Mouse (Mus musculus) neural tube, embryonic 11.5 days (tissue): Measurements from ENCODE around the gene Ppp6r2. TPM values are rescaled to one million over a fixed set of nuclear protein-coding genes. Genes with fewer than 3 reads are reported as not detected.
A peak's percentile ranks its signal among the peaks of the same experiment; 100 is the strongest.

Source experiments
- ATAC-seq: fragments of 200-750 bp; cut with Nextera tagmentation; 2 replicates; pipeline ENCODE4 v1.8.0; 2017; ENCODE audit warnings: moderate number of reproducible peaks, mild to moderate bottlenecking, moderate TSS enrichment, moderate library complexity; ENCODE audit not compliant: insufficient read depth, low FRiP score, low TSS enrichment
- DNase-seq: peaks from one replicate; pipeline ENCODE4 v3.0.0-alpha.2; 2015; ENCODE audit warnings: low spot score
- H3K27ac ChIP-seq: fragments of 300-500 bp; sonication (generic); 2 replicates; pipeline ENCODE4 v1.5.1; 2014; ENCODE audit warnings: low read depth, mild to moderate bottlenecking, low read length
- H3K27me3 ChIP-seq: fragments of 300-500 bp; sonication (generic); 2 replicates; pipeline ENCODE4 v1.6.1; 2014; ENCODE audit warnings: mild to moderate bottlenecking, low read length, mixed read lengths; ENCODE audit not compliant: control insufficient read depth, insufficient read depth
- H3K36me3 ChIP-seq: fragments of 300-500 bp; sonication (generic); 2 replicates; pipeline ENCODE4 v1.6.1; 2014; ENCODE audit warnings: mild to moderate bottlenecking, low read length, moderate library complexity, mixed read lengths; ENCODE audit not compliant: control insufficient read depth, insufficient read depth
- H3K4me1 ChIP-seq: fragments of 300-500 bp; sonication (generic); 2 replicates; pipeline ENCODE4 v1.6.1; 2014; ENCODE audit warnings: low read length, mixed read lengths; ENCODE audit not compliant: control insufficient read depth, insufficient read depth
- H3K4me2 ChIP-seq: fragments of 300-500 bp; sonication (generic); 2 replicates; pipeline ENCODE4 v1.6.1; 2014; ENCODE audit warnings: low read depth, mild to moderate bottlenecking, moderate library complexity
- H3K4me3 ChIP-seq: fragments of 300-500 bp; sonication (generic); 2 replicates; pipeline ENCODE4 v1.5.1; 2014; ENCODE audit warnings: low read depth, low read length
- H3K9ac ChIP-seq: fragments of 300-500 bp; sonication (generic); 2 replicates; pipeline ENCODE4 v1.6.1; 2014; ENCODE audit warnings: mild to moderate bottlenecking, low read length
- H3K9me3 ChIP-seq: fragments of 300-500 bp; sonication (generic); 2 replicates; pipeline ENCODE4 v1.6.1; 2016; ENCODE audit warnings: low read length; ENCODE audit not compliant: control insufficient read depth
- WGBS: fragments of 180-500 bp; shearing (Covaris S2); extraction: QIAGEN DNeasy Blood & Tissue Kit; methylation state at CpG from one replicate; pipeline ENCODE4 v1.1.7; 2014; 5-methylcytosine and 5-hydroxymethylcytosine counted together
- polyA plus RNA-seq: library from polyadenylated mRNA; unstranded; fragments of >200 nt; fragmentation: Nextera tagmentation; extraction: Ambion mirVana; gene quantifications from 2 replicates; pipeline ENCODE4 v1.2.1, GENCODE M21; 2014

Gene Ppp6r2
- polyA plus RNA-seq, 1 experiment from 2014 or later = 47.1 TPM

DNA sequence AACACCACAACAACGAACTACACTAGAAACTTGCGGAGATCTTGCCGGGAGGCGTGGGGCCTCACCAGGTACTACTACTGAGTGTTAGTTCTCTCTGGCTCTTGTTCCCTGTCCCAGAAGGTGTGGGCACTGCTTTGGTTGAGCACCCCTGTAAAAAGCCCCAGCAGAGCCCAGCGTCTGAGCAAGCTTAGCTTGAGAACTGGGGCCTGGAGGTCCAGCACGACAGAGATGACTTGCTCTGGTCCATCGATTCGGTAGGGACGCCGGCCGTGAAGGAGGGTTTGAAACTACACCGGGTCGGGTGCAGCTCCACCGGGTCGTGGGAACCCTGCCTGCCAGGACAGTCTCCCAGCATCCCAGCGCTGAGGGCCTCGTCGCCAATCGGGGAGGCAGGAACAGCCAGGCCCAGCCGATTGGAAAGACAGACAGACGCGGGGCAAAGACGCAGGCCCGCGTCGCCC, 31.2 kb upstream of the Ppp6r2 start:
- Histone ChIP-seq H3K27ac (peak overlapping the region; percentile 79), H3K4me2 (peak overlapping the region; percentile 95), H3K9ac (peak overlapping the region; percentile 92), H3K36me3 (0 out of 2 replicates have a peak, but pooled peaks cover 3% of the 10 kb centered on the region), H3K27me3 (no peaks in the 10 kb centered on the region), H3K9me3 (no peaks in the 10 kb centered on the region), H3K4me3 (peak overlapping the region; percentile 76), H3K4me1 (peaks cover 47% of the 10 kb centered on the region)
- DNase-seq (no peak), ATAC-seq (no peak; the same call in none of the 2 replicates)
- 1% methylated on average over 26 of the region's 26 CpGs for WGBS

DNA sequence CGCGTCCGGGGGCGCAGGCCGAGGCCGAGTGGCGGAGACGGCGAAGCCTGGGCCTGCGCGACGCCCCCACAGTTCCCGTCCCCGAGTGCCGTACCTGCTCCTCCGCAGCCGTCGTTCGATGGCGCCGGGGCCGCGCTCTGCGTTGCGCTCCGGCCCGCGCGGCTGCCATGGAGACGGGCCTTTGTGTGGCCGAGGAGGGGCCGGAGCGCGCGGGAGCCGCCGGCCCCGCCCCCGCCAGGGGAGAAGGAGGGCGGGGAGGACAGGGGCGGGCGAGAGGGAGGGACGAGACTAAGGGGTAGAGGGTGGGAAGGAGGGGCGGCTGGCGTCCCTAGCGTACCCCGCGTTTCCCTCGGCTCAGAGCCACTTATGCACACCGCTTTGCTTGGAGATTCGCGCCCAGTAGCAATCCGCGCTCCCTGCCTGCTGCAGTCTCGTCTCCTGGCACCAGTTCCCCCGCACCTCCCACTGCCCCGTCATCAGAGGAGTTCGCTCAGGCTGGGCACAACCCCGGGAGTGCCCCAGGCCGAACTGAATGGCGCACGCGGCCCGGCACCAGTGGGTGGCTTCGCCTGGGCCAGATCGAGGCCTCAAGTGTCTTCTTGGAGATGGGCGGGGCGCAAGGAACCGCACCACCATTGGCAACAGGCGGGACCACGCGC, 30.7 kb upstream of the Ppp6r2 start, which contains the start of gene Plxnb2:
Gene Plxnb2 (minus strand): TSS at position 218 of the 659 bp plus-strand sequence.
- Histone ChIP-seq H3K9me3 (no peaks in the 10 kb centered on the region), H3K9ac (peak within 1 kb of the TSS; percentile 92), H3K27me3 (no peaks in the 10 kb centered on the region), H3K4me1 (peaks cover 47% of the 10 kb centered on the region), H3K4me2 (peak within 1 kb of the TSS; percentile 95), H3K36me3 (0 out of 2 replicates have a peak, but pooled peaks cover 3% of the 10 kb centered on the region), H3K4me3 (peak within 1 kb of the TSS; percentile 76), H3K27ac (peak within 1 kb of the TSS; percentile 79)
- ATAC-seq (peak; percentile 86), DNase-seq (peak; percentile 96)
- WGBS = under 1% methylated on average over 66 of the region's 72 CpGs

DNA sequence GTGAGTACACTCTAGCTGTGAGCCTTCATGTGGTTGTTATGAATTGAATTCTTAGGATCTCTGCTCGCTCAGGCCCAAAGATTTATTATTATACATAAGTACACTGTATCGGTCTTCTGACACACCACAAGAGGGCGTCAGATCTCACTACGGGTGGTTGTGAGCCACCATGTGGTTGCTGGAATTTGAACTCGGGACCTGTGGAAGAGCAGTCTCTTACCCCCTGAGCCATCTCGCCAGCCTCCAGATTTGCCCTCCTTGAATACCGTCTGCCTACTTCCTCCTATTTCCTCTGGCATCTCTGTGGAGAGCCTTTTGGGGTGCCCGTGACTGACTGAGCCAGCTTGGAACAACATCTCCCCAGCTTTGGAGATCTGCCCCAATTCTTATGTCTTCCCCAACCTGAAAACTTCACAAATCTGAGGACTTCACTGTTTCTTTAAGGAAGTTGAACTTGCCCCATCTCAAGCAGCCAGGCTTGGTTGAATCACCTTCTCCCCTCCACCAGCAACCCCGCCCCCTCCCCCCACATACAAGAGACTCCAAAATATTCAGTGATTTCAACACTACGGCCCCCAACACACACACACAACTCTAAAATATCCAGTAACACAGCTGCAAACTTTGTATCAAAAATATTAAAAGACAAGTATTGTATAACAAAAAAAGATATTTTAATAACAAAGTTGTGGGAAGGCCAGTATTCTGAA, 29.6 kb upstream of the Ppp6r2 start:
- WGBS = 80% methylated on average over 10 of the region's 10 CpGs
- H3K36me3 ChIP-seq = 0 out of 2 replicates have a peak, but pooled peaks cover 3% of the 10 kb centered on the region
- H3K4me3 ChIP-seq = peak overlapping the region; percentile 76; the same call in 1 of the 2 replicates
- no peaks in the 10 kb centered on the region for H3K9me3 ChIP-seq
- H3K9ac ChIP-seq = no peak overlapping the region
- ATAC-seq = no peak
- peaks cover 40% of the 10 kb centered on the region for H3K4me1 ChIP-seq
- H3K27ac ChIP-seq = no peak overlapping the region
- H3K4me2 ChIP-seq = peak overlapping the region; percentile 95
- no peaks in the 10 kb centered on the region for H3K27me3 ChIP-seq
- no peak for DNase-seq

DNA sequence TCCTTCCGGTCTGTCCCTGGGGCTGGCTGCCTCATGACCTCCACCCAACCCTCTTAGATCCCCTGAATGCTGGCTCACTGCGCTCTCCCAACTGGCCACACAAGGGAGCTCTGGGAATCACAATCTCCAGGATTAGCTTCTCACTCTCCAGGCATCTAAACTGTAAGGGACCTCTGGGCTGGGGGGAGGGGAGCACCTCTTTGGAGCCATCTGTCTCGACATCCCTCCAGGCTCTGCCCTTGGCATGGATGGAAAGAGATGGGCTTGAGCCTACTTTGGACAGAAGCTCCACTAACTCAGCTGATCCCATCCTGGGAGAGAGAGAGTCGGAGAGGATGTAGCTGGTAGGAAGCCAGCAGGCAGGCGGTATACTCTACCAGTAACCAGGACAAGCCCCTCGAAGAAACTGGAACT, 29.0 kb upstream of the Ppp6r2 start:
- Histone ChIP-seq H3K9ac (no peak overlapping the region), H3K4me1 (peaks cover 34% of the 10 kb centered on the region), H3K4me3 (no peak overlapping the region), H3K27ac (no peak overlapping the region), H3K4me2 (no peak overlapping the region), H3K36me3 (0 out of 2 replicates have a peak, but pooled peaks cover 3% of the 10 kb centered on the region), H3K27me3 (no peaks in the 10 kb centered on the region), H3K9me3 (no peaks in the 10 kb centered on the region)
- 47% methylated on average over 6 of the region's 6 CpGs for WGBS
- peak; percentile 42 for DNase-seq
- ATAC-seq = no peak

DNA sequence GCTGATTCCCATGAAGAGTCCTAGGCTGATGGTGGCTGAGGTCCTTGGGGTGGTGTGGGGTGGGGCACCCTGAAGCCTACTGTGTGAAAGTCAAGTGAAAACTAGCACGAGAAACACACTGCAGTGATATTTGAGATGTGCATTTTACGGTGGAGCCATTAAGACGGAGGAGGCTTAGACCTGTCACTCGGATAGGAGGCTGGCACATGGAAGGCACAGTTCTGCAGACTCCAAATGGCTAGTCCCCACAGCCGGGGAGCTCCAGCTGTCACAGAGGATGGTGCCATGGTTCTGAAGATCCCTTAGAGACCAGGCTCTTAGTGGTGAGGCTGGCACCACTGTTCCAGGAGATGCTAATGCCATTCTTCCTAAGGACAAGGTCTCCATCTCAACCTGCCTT, 28.5 kb upstream of the Ppp6r2 start:
- peaks cover 29% of the 10 kb centered on the region for H3K4me1 ChIP-seq

DNA sequence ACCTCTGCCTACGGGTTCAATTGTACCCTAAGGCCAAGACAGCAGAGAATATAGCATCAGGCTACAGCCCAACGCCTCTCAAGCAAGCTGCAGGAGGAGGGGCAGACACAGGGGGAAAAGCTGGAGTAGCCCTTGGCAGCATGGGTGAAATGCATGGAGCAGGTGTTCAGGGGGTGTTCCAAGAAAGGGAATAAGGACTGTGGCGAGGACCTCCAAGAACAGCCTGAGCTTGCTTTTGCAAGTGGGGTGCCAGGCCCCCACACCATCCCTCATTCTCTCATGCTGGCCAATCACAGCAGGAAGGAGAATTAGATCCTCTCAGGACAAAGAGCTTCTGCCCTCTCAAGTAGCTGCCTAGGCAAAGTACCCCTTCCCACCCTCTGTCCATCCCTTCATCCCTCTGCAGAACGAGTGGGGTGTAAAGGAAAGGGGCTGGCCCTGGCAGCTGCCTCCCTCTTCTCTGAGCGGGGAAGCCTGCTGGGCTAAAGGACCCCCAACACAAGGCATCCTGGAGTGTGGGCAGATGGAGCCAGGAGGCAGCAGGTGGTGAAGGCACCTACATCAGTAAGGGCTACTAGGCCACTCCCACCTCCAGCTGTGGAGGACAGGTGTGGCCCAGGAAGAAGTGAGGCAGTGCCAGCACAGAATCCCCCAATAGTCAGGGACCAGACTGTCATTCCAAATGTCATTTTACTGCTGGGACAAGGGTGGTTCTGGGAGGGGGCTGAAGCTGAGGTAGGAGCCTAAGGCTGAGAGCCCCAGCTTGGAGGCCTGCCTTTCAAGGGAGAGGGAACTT, 27.0 kb upstream of the Ppp6r2 start:
- Histone ChIP-seq H3K9me3 (no peaks in the 10 kb centered on the region), H3K36me3 (peaks cover 6% of the 10 kb centered on the region; the same call in 1 of the 2 replicates), H3K4me1 (peaks cover 14% of the 10 kb centered on the region), H3K4me2 (no peak overlapping the region), H3K9ac (no peak overlapping the region), H3K4me3 (no peak overlapping the region), H3K27ac (no peak overlapping the region), H3K27me3 (no peaks in the 10 kb centered on the region)
- 58% methylated on average over 5 of the region's 5 CpGs for WGBS
- ATAC-seq (no peak), DNase-seq (no peak)

More for the DNA sequence above, 28.5 kb upstream of the Ppp6r2 start:
- Histone ChIP-seq H3K27me3 (no peaks in the 10 kb centered on the region), H3K4me2 (no peak overlapping the region), H3K27ac (no peak overlapping the region), H3K9me3 (no peaks in the 10 kb centered on the region), H3K4me3 (no peak overlapping the region), H3K36me3 (0 out of 2 replicates have a peak, but pooled peaks cover 3% of the 10 kb centered on the region), H3K9ac (no peak overlapping the region)
- no peak for DNase-seq
- no peak for ATAC-seq
- 60% methylated on average over 5 of the region's 5 CpGs for WGBS

DNA sequence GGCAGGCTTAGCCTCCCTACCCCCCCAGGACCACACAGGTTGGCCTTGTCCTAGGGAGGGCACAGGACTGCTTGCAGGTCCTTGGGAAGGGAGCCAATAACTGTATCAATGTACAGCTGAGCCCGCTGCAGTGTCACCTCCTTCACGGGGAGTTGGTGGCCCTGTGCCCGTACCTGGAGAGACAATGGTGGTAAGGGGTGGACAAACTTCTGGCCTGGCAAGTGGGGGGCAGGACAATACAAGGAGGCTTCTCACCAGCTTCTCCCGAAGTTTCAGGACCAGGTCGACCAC, 26.5 kb upstream of the Ppp6r2 start:
- Histone ChIP-seq H3K4me1 (peaks cover 8% of the 10 kb centered on the region), H3K4me2 (no peak overlapping the region), H3K9me3 (no peaks in the 10 kb centered on the region), H3K27me3 (no peaks in the 10 kb centered on the region), H3K4me3 (no peak overlapping the region), H3K9ac (no peak overlapping the region), H3K36me3 (peaks cover 6% of the 10 kb centered on the region; the same call in 1 of the 2 replicates), H3K27ac (no peak overlapping the region)
- ATAC-seq = no peak
- 90% methylated on average over 5 of the region's 5 CpGs for WGBS
- DNase-seq = no peak

DNA sequence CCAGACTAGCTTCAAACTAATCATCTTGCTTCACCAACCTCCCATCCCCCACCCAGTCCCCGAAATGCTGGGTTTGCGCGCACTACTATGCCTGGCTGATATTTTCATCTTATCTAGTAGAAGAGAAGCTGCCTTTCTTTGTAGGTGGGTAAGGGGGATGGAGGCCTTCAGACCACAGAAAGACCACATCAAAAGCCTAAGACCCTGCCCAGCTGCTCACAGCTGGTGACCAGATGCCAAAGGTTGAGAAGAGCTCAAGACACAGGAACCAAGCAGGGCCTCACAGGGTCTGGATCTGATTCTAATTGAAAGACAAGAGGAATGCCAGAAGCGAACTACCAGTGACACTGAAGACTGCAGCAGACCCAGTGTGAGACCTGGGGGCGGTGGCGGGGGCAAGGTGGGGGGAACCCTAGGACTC, 16.1 kb upstream of the Ppp6r2 start:
- 27% methylated on average over 6 of the region's 6 CpGs for WGBS
- peak; percentile 41 for DNase-seq
- Histone ChIP-seq H3K4me1 (peaks cover 6% of the 10 kb centered on the region), H3K27me3 (no peaks in the 10 kb centered on the region), H3K36me3 (no peaks in the 10 kb centered on the region), H3K27ac (peak overlapping the region; percentile 94), H3K9ac (peak overlapping the region; percentile 94), H3K9me3 (no peaks in the 10 kb centered on the region), H3K4me3 (peak overlapping the region; percentile 86), H3K4me2 (peak overlapping the region; percentile 51)
- ATAC-seq = no peak
